Mouse (Mus musculus): ENCODE measurements around the gene Ncbp3. TPM values are rescaled to one million over a fixed set of nuclear protein-coding genes. Genes with fewer than 3 reads are reported as not detected.

Ncbp3 gene
- polyA plus RNA-seq, 1 experiment from 2014 or later = 9.5 TPM

Other genes with a start within 250 kb of the Ncbp3 start
- gene Atp2a3, start 86.6 kb upstream of the Ncbp3 start, polyA plus RNA-seq (2014; fragmentation: Nextera tagmentation; extraction: Ambion mirVana) = 2.6 and 2.9 TPM in 2 replicates
- 1.4 and 1.5 TPM in 2 replicates for gene P2rx1, start 48.7 kb upstream of the Ncbp3 start, polyA plus RNA-seq (2014; fragmentation: Nextera tagmentation; extraction: Ambion mirVana)
- gene Camkk1, start 28.8 kb upstream of the Ncbp3 start, polyA plus RNA-seq (2014; fragmentation: Nextera tagmentation; extraction: Ambion mirVana) = 0.81 and 1.2 TPM in 2 replicates
- gene Itgae, start 42.8 kb downstream of the Ncbp3 start, polyA plus RNA-seq (2014; fragmentation: Nextera tagmentation; extraction: Ambion mirVana) = 0.22 and 0.36 TPM in 2 replicates
- 7.9 and 8.8 TPM in 2 replicates for gene Haspin, start 90.5 kb downstream of the Ncbp3 start, polyA plus RNA-seq (2014; fragmentation: Nextera tagmentation; extraction: Ambion mirVana)
- gene P2rx5, start 112.6 kb downstream of the Ncbp3 start, polyA plus RNA-seq (2014; fragmentation: Nextera tagmentation; extraction: Ambion mirVana) = 1.3 and 1.6 TPM in 2 replicates
- 114 and 121 TPM in 2 replicates for gene Emc6, start 129.3 kb downstream of the Ncbp3 start, polyA plus RNA-seq (2014; fragmentation: Nextera tagmentation; extraction: Ambion mirVana)
- gene Tax1bp3, start 129.3 kb downstream of the Ncbp3 start, polyA plus RNA-seq (2014; fragmentation: Nextera tagmentation; extraction: Ambion mirVana) = 270 TPM in 2 replicates
- 12.3 and 14.0 TPM in 2 replicates for gene Ctns, start 151.3 kb downstream of the Ncbp3 start, polyA plus RNA-seq (2014; fragmentation: Nextera tagmentation; extraction: Ambion mirVana)
- gene Shpk, start 151.7 kb downstream of the Ncbp3 start, polyA plus RNA-seq (2014; fragmentation: Nextera tagmentation; extraction: Ambion mirVana) = 0.41 and 0.66 TPM in 2 replicates
- gene Trpv1, start 186.5 kb downstream of the Ncbp3 start, polyA plus RNA-seq (2014; fragmentation: Nextera tagmentation; extraction: Ambion mirVana) = not detected in 2 replicates
- 0.04 and 0.15 TPM in 2 replicates for gene Trpv3, start 219.6 kb downstream of the Ncbp3 start, polyA plus RNA-seq (2014; fragmentation: Nextera tagmentation; extraction: Ambion mirVana)

Measured in heart, embryonic 14.5 days (tissue).